Mouse (Mus musculus) testis, postnatal 10 days (tissue): ENCODE data around the gene Mcee.

Source experiments
- DNase-seq: peaks from one replicate; pipeline ENCODE4 v3.0.0; 2021; ENCODE audit warnings: low spot score

The Mcee gene

DNA sequence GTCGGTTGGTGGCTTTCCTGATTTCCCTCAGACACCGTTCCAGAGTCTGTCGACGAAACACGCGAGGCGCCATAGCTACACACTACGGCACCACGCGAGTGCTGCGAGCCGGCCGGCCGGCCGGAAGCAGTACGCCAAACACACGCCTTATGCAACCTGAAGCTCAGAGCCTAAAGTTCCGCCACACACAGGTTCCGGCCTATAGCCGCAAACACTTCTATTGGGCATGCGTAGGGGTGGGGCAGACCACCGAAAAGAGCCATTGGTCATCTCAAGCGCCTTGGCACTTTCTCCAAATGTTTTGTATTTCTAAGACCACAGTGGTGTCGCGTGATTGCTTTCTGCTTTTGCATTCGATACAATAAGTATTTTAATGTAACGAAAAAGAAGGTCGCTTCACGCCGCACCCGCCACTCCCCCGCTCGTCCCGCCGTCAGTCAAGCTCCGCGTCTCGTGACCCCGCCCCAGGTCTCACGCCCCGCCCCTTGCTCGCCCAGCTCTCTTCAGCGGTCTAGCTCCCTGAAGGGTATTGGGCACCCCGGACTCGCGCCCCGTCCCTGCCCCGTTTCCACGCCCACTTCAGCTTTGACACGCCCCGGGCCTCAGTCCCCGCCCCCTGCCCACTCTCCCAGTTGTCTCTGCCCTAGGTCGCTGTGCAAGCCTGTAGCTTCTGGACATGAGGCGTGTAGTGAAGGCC is at the start of gene Mcee, which contains the start of gene Mphosph10:
Gene Mcee, plus strand, starts transcription at position 486 of the 697 bp plus-strand sequence.
Gene Mphosph10, minus strand, starts transcription at position 147 of the 697 bp plus-strand sequence.
- peak; percentile 100 for DNase-seq

DNA sequence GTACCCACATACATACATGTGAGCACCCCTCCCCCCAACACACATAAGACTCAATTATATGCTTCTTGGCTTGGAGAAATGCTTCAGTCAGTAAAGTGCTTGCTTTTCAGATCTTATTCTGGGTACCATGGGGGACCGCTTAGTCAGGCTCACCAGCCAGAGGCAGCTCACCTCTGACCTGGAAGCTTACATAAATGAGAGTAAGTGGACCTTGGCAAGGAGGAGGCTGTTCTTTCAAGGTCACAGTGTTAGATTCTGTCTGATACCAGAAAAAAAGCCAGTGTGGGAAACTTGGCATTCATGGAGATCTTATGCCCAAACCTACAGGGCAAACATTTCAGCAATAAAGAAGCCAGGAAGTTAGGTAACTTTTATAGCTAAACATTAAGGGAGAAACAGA is 44.6 kb upstream of the Mcee start:
- no peak for DNase-seq

DNA sequence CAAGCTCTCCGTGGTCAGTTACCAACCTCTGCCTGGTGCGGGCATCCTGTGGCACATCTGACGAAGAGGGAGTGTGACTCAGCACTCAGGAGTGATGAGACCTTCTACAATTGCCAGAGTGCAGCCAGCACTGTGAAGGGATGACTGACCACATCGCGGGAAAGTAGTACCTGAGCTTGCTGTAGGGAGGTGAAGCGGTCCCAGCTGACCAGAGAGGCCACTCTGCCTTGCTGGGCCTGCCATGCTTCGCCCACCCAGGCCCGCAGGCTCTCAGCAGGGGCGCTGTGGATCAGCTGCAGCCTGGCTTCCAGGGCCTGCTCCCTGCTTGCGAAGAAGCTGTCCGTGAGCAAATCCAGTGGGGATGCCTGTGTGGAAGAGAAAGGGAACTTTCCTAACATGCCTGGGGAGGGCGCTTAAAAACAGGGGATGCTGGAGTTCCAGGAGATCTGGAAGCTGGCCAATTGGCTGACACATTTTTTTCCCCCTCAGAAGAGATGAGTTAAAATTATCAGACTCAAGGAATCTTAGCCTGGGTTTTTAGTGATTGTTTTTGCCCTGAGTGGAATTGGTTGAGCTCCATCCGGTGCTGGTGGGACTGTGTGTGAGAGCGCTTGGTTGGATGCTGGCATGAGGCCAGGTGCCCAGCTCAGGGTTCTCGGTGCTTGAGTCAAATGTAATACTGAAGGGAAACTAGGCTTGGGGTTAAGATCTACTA is 43.1 kb upstream of the Mcee start:
- DNase-seq, result no peak

DNA sequence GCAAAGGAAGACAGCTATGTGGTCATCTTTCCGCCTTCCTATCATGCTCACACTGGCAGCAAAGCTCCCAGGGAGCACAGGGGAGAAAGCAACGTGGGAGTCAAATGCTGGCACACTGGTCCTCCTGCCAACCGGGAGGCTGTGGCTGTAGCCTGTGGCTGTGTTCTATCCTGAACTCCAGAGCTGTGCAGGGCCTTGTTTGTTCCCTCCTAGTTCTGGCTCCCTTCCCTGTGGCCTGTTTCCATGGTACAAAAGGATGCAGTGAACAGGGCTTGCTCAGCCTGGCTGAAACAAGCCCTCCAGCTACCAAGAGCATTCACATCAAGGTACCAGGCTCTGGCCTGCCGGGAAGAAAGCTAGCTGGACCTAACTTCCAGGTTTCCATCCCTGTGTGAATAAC is 41.3 kb upstream of the Mcee start:
- peak; percentile 54 for DNase-seq

DNA sequence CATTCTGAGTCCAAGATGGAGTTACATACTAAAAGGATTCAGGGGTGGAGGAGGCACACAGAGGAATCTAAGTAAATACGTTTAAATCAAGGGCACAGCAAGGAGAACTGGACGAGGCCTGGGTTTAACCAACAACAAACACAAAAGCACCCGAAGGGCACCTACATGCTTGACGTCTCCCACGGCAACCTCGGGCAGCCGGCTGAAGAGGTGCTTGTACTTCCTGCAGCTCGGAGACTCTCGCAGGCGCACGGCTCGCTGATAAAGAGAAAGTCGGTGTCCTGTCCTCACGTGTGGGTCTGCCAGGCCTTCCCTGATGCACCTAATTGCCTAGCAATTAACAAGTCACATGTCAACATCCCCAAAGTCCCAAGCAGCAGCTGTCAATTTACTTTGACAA is 38.2 kb upstream of the Mcee start:
- no peak for DNase-seq

DNA sequence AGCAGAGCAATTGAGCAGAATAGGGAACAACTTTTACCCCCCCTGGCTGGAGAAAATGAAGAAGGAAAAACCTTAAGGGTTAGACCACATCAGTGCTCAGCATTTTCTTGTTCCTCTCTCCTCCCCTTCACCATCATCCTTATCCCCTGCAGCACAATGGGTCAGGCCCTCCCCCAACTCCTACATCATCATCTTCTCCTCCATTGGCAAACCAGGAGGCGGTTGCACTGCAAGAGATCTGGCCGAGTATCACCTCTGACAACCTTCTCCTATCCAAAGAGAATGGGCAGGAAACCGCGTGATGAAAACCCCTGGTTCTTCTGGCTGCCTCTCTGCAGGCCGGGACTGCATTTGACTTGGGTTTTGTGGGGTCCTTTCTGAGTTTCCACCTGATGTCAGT is 35.7 kb upstream of the Mcee start:
- no peak for DNase-seq

DNA sequence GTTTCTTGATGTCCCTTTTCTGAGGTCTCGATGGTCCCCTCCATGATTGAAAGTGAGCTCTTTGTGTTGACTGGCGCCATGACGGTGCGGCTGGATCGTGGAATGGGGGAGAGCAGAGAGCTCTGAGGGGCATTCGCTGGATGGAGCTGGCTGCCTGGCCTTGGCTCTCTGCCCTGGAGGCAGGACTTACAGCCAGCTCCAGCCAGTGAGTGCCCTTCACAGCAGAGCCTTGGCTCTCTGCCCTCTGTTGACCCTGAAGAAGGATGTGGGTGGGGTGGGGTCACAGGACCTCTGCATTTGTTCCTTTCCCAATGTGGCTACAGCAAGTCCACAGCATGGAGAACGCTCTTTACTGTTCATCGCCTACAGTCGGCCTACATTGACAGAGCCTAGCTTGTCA is 35.0 kb upstream of the Mcee start:
- peak; percentile 82 for DNase-seq

DNA sequence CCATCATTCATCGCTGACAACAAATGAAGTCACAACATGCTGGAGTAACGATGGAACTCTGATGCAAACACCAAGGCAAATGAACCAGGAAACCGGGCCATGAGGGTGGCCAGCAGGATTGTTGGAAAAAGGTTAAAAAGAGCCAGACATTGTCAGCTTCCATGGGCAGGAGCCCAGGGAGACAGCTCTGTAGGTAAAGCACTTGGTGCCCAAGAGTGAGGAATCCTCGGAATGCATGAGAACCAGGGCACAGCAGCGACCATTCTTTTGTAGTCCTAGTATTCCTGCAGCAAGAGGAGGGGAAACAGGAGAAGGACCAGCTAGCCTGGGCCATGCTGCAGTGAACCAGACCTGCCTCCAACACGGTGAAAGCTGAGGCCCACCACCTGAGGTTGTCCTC is 33.7 kb upstream of the Mcee start:
- no peak for DNase-seq

DNA sequence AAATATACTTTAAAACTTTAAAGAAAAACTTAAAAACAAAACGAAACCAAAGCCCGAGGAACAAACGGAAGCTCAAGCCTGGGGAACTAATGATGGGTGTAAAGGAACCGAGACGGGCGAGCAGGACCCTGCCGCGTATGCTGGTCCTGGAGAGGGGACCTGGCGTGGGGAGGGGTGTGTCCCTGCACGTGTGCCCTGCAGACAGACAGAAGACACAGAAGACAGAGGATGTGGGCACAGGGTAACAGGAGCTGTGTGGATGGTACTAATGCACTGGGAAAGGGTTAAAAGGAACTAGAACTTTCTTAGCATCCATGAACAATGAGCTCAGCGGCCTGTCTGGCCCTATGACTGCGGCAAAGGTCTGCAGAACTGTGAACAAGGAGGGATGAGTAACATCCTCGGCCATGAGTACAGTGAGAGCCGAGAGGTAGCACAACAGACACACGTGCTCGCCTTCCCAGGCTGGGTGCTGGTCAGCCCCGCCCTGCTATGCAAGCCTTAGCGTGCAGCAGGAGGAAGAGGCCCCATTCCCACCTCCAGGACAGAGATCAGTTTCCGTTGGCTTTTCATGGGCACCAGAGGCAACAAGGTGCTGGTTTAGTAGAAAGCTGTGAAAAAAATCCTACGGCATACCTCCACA is 32.3 kb upstream of the Mcee start:
- no peak for DNase-seq

DNA sequence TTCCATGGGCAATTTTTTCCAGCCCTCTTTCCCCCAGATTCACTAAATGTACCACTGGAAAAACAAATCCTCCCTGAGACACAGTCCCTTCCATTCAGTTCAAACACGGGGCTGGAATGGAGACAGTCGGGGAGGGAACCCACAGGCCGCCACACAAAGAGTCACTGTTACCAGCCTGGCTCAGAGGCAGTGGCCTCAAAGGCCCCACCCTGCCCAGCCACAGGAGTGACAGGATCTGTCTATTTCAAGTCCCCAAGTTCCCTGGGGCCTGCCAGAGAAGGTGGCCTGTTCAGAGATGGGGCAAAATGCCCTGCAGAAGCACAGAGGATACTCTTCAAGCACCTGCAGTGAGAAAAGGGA is 31.8 kb upstream of the Mcee start:
- DNase-seq, result no peak

DNA sequence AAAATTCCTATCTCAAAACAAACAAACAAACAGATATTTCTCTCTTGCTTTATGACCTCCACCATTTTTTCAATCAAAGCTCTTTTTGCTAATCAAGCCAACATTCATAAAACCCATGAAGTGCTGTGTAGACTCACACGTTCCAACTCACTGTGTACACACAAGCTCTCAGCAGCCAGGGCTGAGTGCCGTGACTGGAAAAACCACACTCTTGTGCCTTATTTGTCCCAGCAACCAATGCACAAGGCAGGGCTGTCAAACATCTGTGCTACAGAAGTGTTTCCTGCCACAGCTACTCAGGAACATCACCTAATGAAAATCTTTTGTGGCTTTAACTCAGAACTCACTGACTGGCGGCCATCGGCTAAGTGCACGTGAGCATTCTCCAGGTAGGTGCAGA is 26.5 kb upstream of the Mcee start:
- DNase-seq, result no peak

DNA sequence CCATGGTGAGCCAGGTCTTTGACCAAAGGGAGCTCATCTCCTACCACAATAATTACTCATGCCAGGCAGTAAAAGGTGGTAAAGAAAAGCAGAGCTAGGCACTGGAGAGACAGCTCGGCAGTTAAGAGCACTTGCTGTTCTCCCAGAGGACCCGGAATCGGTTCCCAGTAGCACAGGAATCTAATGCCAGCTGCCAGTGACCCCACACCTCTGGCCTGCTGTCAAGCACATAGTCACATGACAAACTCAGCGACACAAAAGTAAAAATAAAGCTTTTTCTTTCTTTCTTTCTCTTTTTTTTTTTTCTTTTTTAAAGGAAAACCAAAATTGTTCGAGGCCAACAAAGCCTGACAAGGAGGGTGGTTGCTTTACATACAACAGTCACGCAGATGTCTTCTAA is 22.6 kb upstream of the Mcee start:
- no peak for DNase-seq

DNA sequence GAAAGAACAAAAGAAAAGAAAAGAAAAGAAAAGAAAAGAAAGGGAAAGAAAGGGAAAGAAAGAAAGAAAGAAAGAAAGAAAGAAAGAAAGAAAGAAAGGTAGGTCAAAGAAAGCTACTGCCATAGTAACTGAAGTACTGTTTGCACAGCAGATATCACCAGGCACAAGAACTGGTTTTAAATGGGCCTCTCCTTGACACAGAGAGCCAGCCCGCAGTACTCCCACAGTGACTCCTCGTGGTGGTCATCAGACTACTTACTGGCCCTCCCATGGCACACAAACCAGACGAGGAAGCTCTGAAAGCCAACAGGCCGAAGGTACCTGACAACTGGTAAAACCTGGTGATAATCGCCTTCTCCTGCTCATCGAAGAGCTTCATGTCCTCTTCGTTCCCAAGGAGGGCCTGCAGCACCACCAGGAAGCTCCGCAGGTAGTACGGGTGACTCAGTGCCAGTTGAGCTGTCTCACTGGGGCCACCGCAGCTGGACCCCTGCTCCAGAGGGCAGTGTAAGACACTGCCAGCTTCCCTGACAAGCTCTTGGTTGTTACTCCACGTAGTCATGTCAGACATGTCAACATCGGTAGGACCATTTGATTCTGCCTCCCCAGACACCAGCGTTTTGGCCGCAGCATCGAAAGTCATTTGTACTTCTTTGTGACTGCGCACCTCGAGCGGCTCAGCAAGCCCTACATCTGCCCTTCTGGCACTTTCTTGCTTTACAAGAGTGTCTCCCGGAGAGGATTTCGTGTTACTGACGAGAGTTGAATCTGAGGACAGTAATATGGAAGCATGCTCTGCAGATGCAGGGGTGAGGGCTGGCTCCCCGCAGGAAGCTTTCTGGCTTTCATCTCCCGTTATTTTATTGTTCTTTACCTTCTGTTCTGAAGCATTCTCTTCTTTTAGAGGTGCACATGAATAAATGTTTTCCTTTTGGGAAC is 20.2 kb upstream of the Mcee start:
- DNase-seq, result no peak

DNA sequence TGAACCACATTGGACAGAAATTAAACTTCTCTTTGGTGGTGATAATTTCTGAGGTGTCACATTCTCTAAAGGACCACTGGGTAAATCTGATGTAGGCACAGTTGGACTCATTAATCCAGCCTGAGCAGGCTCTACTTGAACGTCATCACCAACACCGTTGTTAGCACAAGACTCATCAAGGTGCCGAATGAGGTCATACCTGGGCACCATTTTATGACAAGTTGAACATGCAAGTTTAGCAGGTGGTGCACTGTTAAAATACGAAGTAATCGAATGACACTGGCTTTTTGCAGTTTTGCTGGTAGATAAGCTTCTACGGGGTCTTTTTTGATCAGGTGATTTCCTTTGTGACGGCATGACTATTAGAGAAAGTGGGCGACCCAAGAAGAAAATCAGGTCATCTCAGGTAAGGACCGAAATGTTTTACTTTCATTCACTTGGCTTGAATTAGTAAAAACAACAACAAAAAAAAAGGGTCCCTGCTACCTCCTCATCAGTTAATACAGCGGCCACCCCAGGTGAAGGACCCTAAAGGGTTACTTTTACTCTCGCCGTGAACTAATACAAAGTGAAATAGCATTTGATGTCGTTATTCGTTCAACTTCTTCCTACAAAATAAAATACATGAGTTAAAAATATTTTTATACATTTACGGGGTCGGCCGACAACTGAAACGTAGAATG is 19.1 kb upstream of the Mcee start:
- no peak for DNase-seq

DNA sequence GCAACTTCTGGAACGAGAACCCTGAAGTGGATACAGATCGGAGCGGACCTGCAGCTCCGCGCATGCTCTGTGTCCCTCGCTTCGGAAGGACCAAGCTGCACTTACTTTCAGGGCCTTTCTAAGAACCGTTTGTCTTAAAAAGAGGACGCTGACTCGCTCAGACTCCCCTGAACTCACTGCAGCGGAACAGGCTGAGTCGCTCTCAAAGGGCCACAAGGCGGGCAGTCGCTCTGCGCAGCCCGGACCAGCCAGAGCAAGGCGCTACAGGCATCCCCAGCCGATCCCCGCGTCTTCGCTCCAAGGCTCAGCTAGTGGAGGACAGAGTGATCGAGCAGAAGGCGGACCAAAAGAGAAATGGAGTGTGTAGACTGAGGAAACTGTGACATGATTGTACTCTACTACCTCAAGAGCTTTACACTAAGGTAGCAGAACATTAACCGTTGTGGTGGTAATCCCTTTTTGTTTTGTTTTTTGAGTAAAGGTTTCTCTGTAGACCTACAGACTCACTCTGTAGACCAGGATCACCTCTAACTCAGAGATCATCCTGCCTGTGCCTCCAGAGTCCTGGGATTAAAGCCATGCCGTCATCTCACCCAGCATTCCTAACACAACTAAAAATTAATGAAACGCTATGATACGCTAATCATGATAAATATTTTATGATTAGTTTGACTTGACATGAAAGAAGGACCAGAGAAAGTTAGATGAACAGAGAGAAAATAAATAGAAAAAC is 18.4 kb upstream of the Mcee start, which contains the start of gene Fan1:
Gene Fan1, minus strand, starts transcription at position 266 of the 733 bp plus-strand sequence.
- peak; percentile 88 for DNase-seq

DNA sequence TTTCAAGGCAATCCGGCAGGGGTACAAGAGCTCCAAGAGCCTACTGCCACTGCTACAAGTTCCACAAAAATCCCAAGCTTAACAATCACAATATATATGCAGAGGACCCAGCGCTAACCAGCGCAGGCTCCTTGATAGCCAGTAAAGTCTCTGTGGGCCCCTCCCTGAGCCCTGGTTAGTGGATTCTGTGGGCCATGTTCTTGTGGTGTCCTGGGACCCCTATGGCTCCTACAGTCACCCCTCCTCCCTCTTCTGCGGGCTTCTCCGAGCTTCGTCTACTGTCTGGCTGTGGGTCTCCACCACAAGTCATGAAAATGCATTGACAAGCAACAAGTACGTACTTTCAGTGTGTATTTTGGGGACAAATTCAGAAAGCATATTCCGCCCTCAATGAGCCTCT is 928 bp upstream of the Mcee start:
- no peak for DNase-seq

DNA sequence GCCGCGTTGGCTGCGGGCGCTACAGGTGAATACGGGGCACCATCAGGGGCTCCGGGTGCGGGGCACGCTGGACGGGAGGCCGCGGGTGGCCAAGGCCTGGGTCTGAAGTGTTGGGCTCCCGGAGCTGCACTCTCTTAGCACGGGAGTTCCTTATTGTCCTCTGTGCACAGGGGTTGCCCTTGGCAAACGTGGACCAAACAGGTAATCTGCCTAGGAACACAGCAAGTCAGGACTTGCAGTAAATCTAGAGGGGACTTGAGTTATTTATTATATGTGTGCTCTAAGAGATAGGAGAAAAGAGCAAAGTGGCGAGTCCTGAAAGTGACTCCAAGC is 378 bp downstream of the Mcee start:
- no peak for DNase-seq

DNA sequence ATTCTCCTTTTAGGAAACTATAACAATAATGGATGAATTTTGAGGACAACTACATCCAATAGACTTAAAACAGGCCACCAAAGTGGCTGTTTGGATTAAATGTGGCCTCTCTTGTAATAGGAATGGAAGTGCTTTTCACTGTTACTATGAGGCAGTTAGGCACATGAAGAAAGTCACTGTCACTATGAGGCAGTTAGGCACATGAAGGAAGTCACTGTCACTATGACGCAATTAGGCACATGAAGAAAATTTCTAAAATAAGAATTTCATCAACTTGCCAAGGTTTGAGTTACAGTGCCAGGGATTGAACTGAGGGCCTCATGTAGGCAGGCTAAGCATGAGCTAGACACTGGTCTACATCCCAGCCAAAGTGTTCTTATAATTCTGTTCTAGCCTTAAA is 8.3 kb downstream of the Mcee start:
- DNase-seq, result no peak

DNA sequence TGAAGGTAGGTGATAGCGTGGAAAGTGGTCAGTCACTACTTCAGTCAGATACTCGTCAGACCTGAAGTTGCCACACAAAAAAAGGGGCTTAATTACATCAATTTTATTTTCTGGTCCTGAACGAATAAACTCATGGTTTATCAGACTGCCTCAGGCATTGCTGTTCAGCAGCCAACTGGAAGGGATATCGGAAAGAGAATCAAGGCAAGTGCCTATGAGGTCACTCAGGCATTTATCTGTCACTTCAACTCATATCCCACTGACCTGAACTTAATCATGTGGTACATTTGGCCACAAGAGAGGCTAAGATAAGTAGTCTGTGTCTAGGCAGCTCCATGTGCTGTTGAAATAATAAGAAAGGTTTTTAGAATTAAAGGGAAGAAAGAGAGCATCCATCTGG is 10.0 kb downstream of the Mcee start:
- DNase-seq, result no peak

DNA sequence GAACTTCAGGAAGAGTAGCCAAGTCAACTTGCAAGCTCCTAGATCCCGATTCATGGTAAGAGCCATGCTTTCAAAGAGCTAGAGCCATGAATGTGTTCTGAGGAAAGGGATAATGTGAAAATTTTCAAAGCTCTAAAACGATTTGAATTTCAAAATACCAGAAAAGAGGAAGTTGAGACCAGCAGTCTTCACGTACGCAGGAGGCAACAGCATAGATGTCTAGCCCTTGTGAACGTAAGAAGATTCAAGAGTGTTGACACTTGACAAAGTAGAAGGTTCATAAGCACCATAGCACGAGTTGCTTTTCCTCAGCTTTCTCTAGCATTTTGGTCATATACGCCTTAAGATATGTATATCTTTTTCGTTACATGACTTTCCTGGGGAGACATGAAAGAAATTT is 11.6 kb downstream of the Mcee start:
- DNase-seq, result no peak

DNA sequence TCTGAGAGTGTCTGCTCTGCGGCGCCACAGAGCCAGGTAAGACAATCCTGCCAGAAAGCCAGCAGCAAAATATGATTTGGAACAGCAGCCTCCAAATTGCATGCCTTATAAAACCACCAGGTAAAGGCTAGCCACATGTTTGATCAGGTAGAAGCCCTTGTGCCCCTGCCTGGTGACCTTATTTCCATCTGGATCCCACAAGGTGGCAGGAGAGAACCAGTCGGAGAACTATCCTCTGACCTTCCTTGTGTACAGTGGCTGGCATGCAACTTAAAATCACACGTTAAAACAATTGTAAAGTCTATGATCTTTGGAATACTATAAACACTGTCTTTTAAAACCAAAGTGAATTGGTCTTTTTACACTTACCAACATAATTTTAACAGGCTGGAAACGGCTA is 32.5 kb downstream of the Mcee start:
- no peak for DNase-seq
